Mouse (Mus musculus) thymus, postnatal 14 days (tissue): Measurements from ENCODE around the gene Slc7a8.
A peak's percentile ranks its signal among the peaks of the same experiment; 100 is the strongest.

Source experiments
- DNase-seq: peaks from one replicate; pipeline ENCODE4 v3.0.0; 2021

The Slc7a8 gene

DNA sequence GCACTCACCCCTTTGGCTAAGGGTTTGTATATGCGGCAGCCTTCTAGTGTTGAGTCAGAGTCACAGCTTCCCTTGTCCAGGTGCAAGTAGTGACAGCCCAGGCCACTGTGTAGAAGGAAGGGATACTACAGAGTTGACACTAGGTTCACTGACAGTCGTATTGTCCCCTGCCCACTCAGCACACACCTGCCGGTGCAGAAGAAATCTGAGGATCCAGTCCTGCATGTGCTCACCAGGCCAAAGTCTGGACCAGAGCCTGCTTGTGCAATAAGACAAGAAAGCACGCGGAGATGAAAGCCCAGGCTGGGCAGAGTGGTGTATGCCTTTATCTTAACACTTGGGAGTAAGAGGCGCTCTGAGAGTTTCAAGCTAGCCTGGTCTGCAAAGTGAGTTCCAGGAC is 86.7 kb downstream of the Slc7a8 start:
- no peak for DNase-seq

DNA sequence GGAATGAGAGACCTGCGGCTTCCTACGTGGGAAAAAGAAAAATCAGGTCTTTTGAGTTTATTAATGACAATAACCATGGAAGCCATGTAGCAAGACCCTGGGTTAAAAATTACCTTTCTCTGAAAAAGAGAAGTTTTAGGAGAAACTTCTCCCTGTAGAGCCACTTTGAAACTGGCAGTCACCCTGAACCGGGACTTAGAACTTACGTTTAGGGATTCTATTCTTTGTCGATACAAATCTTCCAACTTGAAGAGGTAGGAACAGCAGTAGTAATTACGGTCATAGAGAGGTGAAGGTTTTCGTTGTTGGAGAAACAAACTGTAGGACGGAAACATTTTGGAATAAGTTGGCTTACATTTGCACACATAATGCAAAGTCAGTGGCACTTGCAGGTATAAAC is 94.5 kb downstream of the Slc7a8 start:
- DNase-seq: no peak

DNA sequence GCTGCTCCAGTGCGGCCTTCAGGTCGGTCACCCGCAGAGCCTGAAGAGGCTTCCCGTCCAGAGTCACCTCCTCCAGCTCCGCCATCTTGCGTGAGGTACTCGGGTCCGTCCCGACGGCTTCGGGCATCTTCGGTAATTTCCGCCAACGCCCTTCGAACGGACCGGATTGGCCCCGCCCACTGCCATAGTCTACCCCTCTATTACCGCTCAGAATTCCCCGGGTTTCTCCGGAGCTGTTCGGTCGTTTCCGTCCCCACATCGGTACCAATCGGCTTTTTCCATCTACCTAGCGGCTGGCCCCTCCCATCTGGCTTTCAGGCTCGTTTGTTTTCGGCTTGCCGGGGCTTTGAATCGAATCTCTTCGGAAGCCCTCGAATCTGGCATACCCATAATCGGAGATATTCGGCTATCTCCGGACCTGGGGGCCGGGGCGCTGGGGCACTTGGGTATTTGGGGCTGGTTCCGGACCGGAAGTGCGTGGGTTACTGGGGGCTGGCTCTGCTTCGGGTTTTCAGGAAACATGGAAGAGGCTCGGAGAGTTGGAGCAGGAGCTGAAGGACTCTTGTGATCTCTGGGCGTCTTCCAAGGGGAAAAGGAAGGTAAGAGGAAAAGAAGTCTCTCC is 95.1 kb downstream of the Slc7a8 start, which contains the start of gene Acin1:
Gene Acin1, minus strand, starts transcription at position 410 of the 622 bp plus-strand sequence.
- DNase-seq: peak; percentile 100

DNA sequence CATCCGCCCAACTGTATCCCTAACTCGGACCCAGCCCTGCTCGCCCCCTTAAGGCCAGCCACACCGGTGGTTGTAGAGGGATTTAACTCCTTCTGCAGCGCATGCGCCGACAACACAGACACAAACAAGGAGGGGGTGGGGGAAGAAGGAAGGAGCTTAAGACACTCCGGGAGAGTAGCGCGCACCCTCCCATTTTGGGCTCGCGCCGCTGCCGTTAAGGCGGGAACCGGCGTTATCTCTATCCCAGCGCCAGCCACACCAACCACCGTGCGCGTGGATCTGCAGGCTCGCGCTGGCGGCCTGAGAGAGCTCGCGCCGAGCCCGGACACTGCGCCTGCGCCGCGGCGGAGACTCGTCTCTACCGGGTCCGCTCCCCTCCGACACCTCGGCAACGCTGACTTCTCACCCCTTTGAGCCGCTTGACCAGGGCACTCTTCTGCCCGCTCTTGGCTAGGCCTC is 95.7 kb downstream of the Slc7a8 start, which contains the start of gene 1700123O20Rik:
Gene 1700123O20Rik, plus strand, starts transcription at position 154 of the 459 bp plus-strand sequence.
- peak; percentile 84 for DNase-seq

DNA sequence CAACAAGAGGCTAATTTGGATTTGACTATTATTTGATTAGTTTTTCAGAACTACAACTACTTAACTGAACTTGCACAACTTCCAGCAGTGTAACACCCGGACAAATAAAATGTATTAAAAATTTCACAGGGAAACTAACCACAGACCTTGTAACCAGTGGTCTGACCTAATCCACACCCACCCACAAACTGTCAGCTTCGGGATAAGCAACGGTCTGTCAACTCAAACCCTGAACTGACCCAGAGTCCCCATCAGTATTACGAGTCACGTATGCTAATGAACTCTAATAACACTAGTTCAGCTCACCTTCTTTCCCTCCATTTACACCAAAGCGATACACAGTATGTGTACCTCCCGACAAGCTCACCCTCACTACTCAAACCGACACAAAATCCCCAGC is 96.3 kb downstream of the Slc7a8 start:
- no peak for DNase-seq

DNA sequence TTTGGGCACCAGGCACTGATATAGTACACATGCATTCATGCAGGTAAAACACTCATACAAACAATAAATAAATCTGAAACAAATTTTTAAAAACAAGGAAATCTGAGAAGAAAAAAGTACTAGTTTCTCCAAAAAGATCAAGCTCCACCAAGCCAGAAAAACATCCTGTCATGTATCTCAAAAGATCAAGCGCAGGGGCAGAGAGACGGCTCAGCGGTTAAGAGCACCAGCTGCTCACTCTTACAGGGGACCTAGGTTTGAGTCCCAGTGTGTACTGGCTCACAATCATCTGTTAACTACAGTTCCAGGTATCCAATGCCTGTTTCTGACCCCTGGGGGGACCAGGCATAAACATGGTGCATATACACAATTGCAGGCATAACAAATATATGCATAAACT is 99.3 kb downstream of the Slc7a8 start:
- DNase-seq: peak; percentile 28

DNA sequence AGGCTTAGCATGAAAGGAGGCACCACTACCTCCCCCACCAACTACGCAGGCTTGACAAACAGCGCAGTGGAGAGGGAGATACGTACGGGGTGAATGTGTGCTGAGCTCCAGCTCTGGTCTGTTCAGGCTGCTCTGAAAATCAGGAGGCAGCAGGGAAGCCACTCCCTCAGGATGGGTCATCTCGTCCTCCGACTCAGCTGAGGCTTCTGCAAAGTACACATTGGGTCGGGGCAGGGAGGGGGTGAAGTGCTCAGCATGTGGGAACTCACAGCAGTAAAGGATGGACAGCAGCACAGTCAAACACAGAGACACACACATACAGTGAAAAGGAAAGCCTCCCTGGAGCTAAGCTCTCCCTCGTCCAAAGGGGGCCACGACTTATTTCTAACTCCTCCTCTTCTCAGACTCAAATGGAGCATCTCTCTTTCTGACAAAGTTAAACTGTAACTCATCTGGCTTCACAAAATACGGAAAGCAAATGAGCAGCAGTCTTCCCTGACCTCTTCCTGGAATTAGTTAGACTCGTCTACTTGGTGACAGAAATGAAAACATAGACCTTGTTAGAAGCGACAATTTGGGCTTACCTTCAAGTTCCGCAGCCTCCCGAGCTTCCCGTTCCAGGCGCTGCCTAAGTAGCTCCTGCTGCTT is 103.0 kb downstream of the Slc7a8 start:
- no peak for DNase-seq

DNA sequence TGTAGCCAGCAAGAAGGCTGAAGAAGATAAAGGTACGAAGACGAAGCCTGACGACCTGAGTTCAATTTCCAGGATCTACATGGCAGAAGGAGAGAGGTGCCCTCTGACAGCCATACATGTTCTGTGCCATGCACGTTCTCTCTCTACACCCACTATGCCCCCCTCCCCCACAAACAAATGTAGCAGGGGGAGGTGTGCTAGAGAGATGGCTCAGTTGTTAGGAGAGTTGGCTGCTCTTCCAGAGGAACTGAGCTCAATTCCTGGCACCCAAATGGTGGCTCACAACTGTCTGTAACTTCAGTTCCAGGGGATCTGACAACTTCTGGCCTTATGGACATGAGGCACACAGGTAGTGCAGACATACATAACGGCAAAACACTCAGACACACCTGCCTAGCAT is 105.5 kb downstream of the Slc7a8 start:
- no peak for DNase-seq

DNA sequence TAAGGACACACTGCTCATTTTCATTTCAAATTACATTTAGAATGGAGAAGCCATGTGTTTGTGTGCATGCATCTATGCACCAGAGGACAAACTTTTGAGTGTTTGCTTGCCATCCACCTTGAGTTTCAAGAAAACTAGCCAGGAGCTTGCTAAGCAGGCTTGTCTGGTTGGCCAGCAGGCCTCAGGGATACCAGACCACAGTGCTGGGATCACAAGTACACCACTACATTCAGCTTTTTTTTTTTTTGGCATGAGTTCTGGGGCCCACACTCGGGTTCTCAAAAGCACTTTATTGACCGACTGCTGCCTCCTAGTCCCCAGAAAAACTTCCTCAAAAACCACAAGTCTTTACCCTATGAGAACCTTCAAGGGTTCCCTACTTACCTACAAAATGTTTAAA is 107.4 kb downstream of the Slc7a8 start:
- DNase-seq: no peak
